Mouse (Mus musculus) heart, embryonic 16.5 days (tissue): ENCODE measurements around the gene Efna4. TPM values are rescaled to one million over a fixed set of nuclear protein-coding genes. Genes with fewer than 3 reads are reported as not detected.
A peak's percentile ranks its signal among the peaks of the same experiment; 100 is the strongest.

Experiments
- ATAC-seq: fragments of 200-750 bp; cut with Nextera tagmentation; replicated peaks from 2 replicates; pipeline ENCODE4 v1.8.0; 2017; ENCODE audit warnings: moderate number of reproducible peaks; ENCODE audit not compliant: insufficient read depth, low FRiP score; ENCODE audit errors: extremely low read depth
- H3K27ac ChIP-seq: fragments of 300-500 bp; sonication (generic); 2 replicates; pipeline ENCODE4 v1.5.1; 2014; ENCODE audit warnings: mild to moderate bottlenecking, low read length, control low read depth, moderate library complexity
- H3K27me3 ChIP-seq: fragments of 300-500 bp; sonication (generic); 2 replicates; pipeline ENCODE4 v1.6.1; 2014; ENCODE audit warnings: low read length, mixed read lengths; ENCODE audit not compliant: control insufficient read depth, insufficient read depth
- H3K36me3 ChIP-seq: fragments of 300-500 bp; sonication (generic); 2 replicates; pipeline ENCODE4 v1.6.1; 2014; ENCODE audit not compliant: control insufficient read depth, insufficient read depth
- H3K4me1 ChIP-seq: fragments of 300-500 bp; sonication (generic); 2 replicates; pipeline ENCODE4 v1.6.1; 2014; ENCODE audit warnings: low read length, mixed read lengths; ENCODE audit not compliant: control insufficient read depth, insufficient read depth
- H3K4me2 ChIP-seq: fragments of 300-500 bp; sonication (generic); 2 replicates; pipeline ENCODE4 v1.6.1; 2014; ENCODE audit warnings: low read depth, mild to moderate bottlenecking, control low read depth, low read length
- H3K4me3 ChIP-seq: fragments of 300-500 bp; sonication (generic); 2 replicates; pipeline ENCODE4 v1.5.1; 2014; ENCODE audit warnings: mild to moderate bottlenecking, control low read depth, low read length
- H3K9ac ChIP-seq: fragments of 300-500 bp; sonication (generic); 2 replicates; pipeline ENCODE4 v1.6.1; 2014; ENCODE audit warnings: low read length, control low read depth
- H3K9me3 ChIP-seq: fragments of 300-500 bp; sonication (generic); replicated peaks from 2 replicates; pipeline ENCODE4 v1.6.1; 2016; ENCODE audit warnings: low read length; ENCODE audit not compliant: control insufficient read depth
- WGBS: fragments of 180-500 bp; shearing (Covaris S2); extraction: QIAGEN DNeasy Blood & Tissue Kit; methylation state at CpG from one replicate; pipeline ENCODE4 v1.1.7; 2014; 5-methylcytosine and 5-hydroxymethylcytosine counted together
- polyA plus RNA-seq: library from polyadenylated mRNA; unstranded; fragments of >200 nt; fragmentation: Nextera tagmentation; extraction: Ambion mirVana; gene quantifications from 2 replicates; pipeline ENCODE4 v1.2.1, GENCODE M21; 2015

Gene Efna4
- polyA plus RNA-seq, result 5.2 and 7.3 TPM in 2 replicates

GRCm38 (mm10) chr3:89337721-89338578 is at the start of gene Efna4:
Efna4 (minus strand) TSS chr3:89338028.
- WGBS, result under 1% methylated on average over 44 of the region's 44 CpGs
- Histone ChIP-seq H3K4me3 (peak within 1 kb of the TSS; percentile 82), H3K27me3 (peaks cover 7% of the 10 kb centered on the region; the same call in 1 of the 2 replicates), H3K9ac (peak within 1 kb of the TSS; percentile 88), H3K9me3 (no peaks in the 10 kb centered on the region), H3K36me3 (peaks cover 7% of the 10 kb centered on the region; the same call in 1 of the 2 replicates), H3K27ac (peak within 1 kb of the TSS; percentile 68), H3K4me1 (peaks cover 12% of the 10 kb centered on the region), H3K4me2 (peak within 1 kb of the TSS; percentile 68)
- ATAC-seq, result peak; percentile 87

- Histone ChIP-seq H3K4me1 (peaks cover 15% of the 10 kb centered on the region), H3K4me2 (no peak overlapping the region), H3K9ac (no peak overlapping the region), H3K27me3 (no peaks in the 10 kb centered on the region), H3K27ac (no peak overlapping the region), H3K36me3 (no peaks in the 10 kb centered on the region), H3K4me3 (no peak overlapping the region), H3K9me3 (no peaks in the 10 kb centered on the region)
- no peak for ATAC-seq
- WGBS, result 62% methylated on average over 17 of the region's 17 CpGs
These were observed 48.9 kb upstream of the Efna4 start for GRCm38 (mm10) chr3:89386438-89387420.

GRCm38 (mm10) chr3:89385451-89385850 is 47.6 kb upstream of the Efna4 start:
- no peak overlapping the region for H3K4me3 ChIP-seq
- peaks cover 1% of the 10 kb centered on the region; the same call in 1 of the 2 replicates for H3K36me3 ChIP-seq
- WGBS, result 44% methylated on average over 11 of the region's 11 CpGs
- H3K27me3 ChIP-seq, result no peaks in the 10 kb centered on the region
- H3K9me3 ChIP-seq, result no peaks in the 10 kb centered on the region
- H3K9ac ChIP-seq, result no peak overlapping the region
- no peak overlapping the region for H3K4me2 ChIP-seq
- peaks cover 7% of the 10 kb centered on the region for H3K4me1 ChIP-seq
- no peak for ATAC-seq
- no peak overlapping the region for H3K27ac ChIP-seq

GRCm38 (mm10) chr3:89384331-89385076 is 46.7 kb upstream of the Efna4 start:
- Histone ChIP-seq H3K36me3 (peaks cover 6% of the 10 kb centered on the region; the same call in 1 of the 2 replicates), H3K4me2 (no peak overlapping the region), H3K9me3 (no peaks in the 10 kb centered on the region), H3K27ac (no peak overlapping the region), H3K27me3 (no peaks in the 10 kb centered on the region), H3K4me1 (peaks cover 3% of the 10 kb centered on the region; the same call in 1 of the 2 replicates), H3K9ac (no peak overlapping the region), H3K4me3 (no peak overlapping the region)
- no peak for ATAC-seq
- 74% methylated on average over 9 of the region's 12 CpGs for WGBS

- Histone ChIP-seq H3K36me3 (peaks cover 9% of the 10 kb centered on the region; the same call in 1 of the 2 replicates), H3K9ac (no peak overlapping the region), H3K4me2 (no peak overlapping the region), H3K4me1 (peaks cover 4% of the 10 kb centered on the region; the same call in 1 of the 2 replicates), H3K9me3 (no peaks in the 10 kb centered on the region), H3K27me3 (no peaks in the 10 kb centered on the region), H3K4me3 (no peak overlapping the region), H3K27ac (no peak overlapping the region)
- WGBS, result 77% methylated on average over 5 of the region's 5 CpGs
- no peak for ATAC-seq
These were observed 45.9 kb upstream of the Efna4 start for GRCm38 (mm10) chr3:89383651-89384255.

GRCm38 (mm10) chr3:89382950-89383349 is 45.1 kb upstream of the Efna4 start:
- no peak overlapping the region for H3K27ac ChIP-seq
- no peak for ATAC-seq
- H3K9ac ChIP-seq, result no peak overlapping the region
- peaks cover 6% of the 10 kb centered on the region; the same call in 1 of the 2 replicates for H3K4me1 ChIP-seq
- 80% methylated on average over 5 of the region's 5 CpGs for WGBS
- H3K4me2 ChIP-seq, result no peak overlapping the region
- H3K9me3 ChIP-seq, result no peaks in the 10 kb centered on the region
- H3K4me3 ChIP-seq, result no peak overlapping the region
- peaks cover 9% of the 10 kb centered on the region; the same call in 1 of the 2 replicates for H3K36me3 ChIP-seq
- no peaks in the 10 kb centered on the region for H3K27me3 ChIP-seq

- Histone ChIP-seq H3K9ac (no peak overlapping the region), H3K4me1 (peaks cover 3% of the 10 kb centered on the region; the same call in 1 of the 2 replicates), H3K27ac (no peak overlapping the region), H3K27me3 (no peaks in the 10 kb centered on the region), H3K4me3 (no peak overlapping the region), H3K9me3 (no peaks in the 10 kb centered on the region), H3K4me2 (no peak overlapping the region), H3K36me3 (peaks cover 9% of the 10 kb centered on the region; the same call in 1 of the 2 replicates)
- ATAC-seq, result no peak
- WGBS, result 88% methylated on average over 9 of the region's 9 CpGs
These were observed 44.4 kb upstream of the Efna4 start for GRCm38 (mm10) chr3:89382033-89382882.
